Mouse (Mus musculus): ENCODE results near the gene Dmac2. TPM values are rescaled to one million over a fixed set of nuclear protein-coding genes. Genes with fewer than 3 reads are reported as not detected.

Gene Dmac2
- polyA plus RNA-seq, 1 experiment from 2014 or later, result 25.4 TPM

GRCm38 (mm10) chr7:25599663-25600062, 19.6 kb upstream of the Dmac2 start:
- Histone ChIP-seq H3K4me3 (ENCODE audit: low read depth, low read length) (no peak overlapping the region), H3K27ac (replicated peaks) (no peak overlapping the region), H3K36me3 (ENCODE audit: control insufficient read depth, insufficient read depth, low read length) (no peaks in the 10 kb centered on the region), H3K4me1 (replicated peaks; ENCODE audit: control insufficient read depth, insufficient read depth) (no peaks in the 10 kb centered on the region), H3K4me2 (replicated peaks; ENCODE audit: low read depth) (no peak overlapping the region), H3K9ac (ENCODE audit: low read length) (no peak overlapping the region), H3K27me3 (ENCODE audit: control insufficient read depth, insufficient read depth, low read length) (no peaks in the 10 kb centered on the region), H3K9me3 (ENCODE audit: control insufficient read depth, low read length) (no peaks in the 10 kb centered on the region)
- peak; percentile 77 for DNase-seq (ENCODE audit: low spot score)
- ATAC-seq (ENCODE audit: low FRiP score, low TSS enrichment), result peak; percentile 35; the same call in 1 of the 2 replicates
- TF ChIP-seq EP300 (optimal IDR thresholded peaks at IDR 0.05), result no peak
- peak; percentile 90 for TF ChIP-seq CTCF (IDR thresholded peaks at IDR 0.05; ENCODE audit: low read depth)
- WGBS, result 10% methylated on average over 10 of the region's 10 CpGs

- H3K4me3 ChIP-seq (ENCODE audit: low read depth, low read length), result no peak overlapping the region
- H3K27me3 ChIP-seq (ENCODE audit: control insufficient read depth, insufficient read depth, low read length), result no peaks in the 10 kb centered on the region
- DNase-seq (ENCODE audit: low spot score) (no peak), ATAC-seq (ENCODE audit: low FRiP score, low TSS enrichment) (no peak)
- H3K27ac ChIP-seq (replicated peaks), result no peak overlapping the region
- H3K4me1 ChIP-seq (replicated peaks; ENCODE audit: control insufficient read depth, insufficient read depth), result no peaks in the 10 kb centered on the region
- TF ChIP-seq CTCF (IDR thresholded peaks at IDR 0.05; ENCODE audit: low read depth) (no peak), EP300 (optimal IDR thresholded peaks at IDR 0.05) (no peak)
- WGBS, result 85% methylated on average over 11 of the region's 11 CpGs
- H3K36me3 ChIP-seq (ENCODE audit: control insufficient read depth, insufficient read depth, low read length), result no peaks in the 10 kb centered on the region
- no peaks in the 10 kb centered on the region for H3K9me3 ChIP-seq (ENCODE audit: control insufficient read depth, low read length)
- H3K4me2 ChIP-seq (replicated peaks; ENCODE audit: low read depth), result no peak overlapping the region
- H3K9ac ChIP-seq (ENCODE audit: low read length), result no peak overlapping the region
Measured at GRCm38 (mm10) chr7:25600666-25601065, 18.5 kb upstream of the Dmac2 start.

GRCm38 (mm10) chr7:25601346-25601745, 17.9 kb upstream of the Dmac2 start:
- ATAC-seq (ENCODE audit: low FRiP score, low TSS enrichment) (no peak), DNase-seq (ENCODE audit: low spot score) (no peak)
- TF ChIP-seq CTCF (IDR thresholded peaks at IDR 0.05; ENCODE audit: low read depth), result no peak
- no peak for TF ChIP-seq EP300 (optimal IDR thresholded peaks at IDR 0.05)
- no peaks in the 10 kb centered on the region for H3K36me3 ChIP-seq (ENCODE audit: control insufficient read depth, insufficient read depth, low read length)
- no peak overlapping the region for H3K4me2 ChIP-seq (replicated peaks; ENCODE audit: low read depth)
- no peak overlapping the region for H3K27ac ChIP-seq (replicated peaks)
- H3K9me3 ChIP-seq (ENCODE audit: control insufficient read depth, low read length), result no peaks in the 10 kb centered on the region
- H3K27me3 ChIP-seq (ENCODE audit: control insufficient read depth, insufficient read depth, low read length), result no peaks in the 10 kb centered on the region
- H3K4me1 ChIP-seq (replicated peaks; ENCODE audit: control insufficient read depth, insufficient read depth), result no peaks in the 10 kb centered on the region
- WGBS, result 90% methylated on average over 16 of the region's 16 CpGs
- no peak overlapping the region for H3K4me3 ChIP-seq (ENCODE audit: low read depth, low read length)
- H3K9ac ChIP-seq (ENCODE audit: low read length), result no peak overlapping the region

- H3K4me3 ChIP-seq (ENCODE audit: low read depth, low read length), result no peak overlapping the region
- H3K9ac ChIP-seq (ENCODE audit: low read length), result no peak overlapping the region
- no peaks in the 10 kb centered on the region for H3K9me3 ChIP-seq (ENCODE audit: control insufficient read depth, low read length)
- DNase-seq (ENCODE audit: low spot score) (no peak), ATAC-seq (ENCODE audit: low FRiP score, low TSS enrichment) (no peak)
- no peaks in the 10 kb centered on the region for H3K36me3 ChIP-seq (ENCODE audit: control insufficient read depth, insufficient read depth, low read length)
- 76% methylated on average over 4 of the region's 4 CpGs for WGBS
- H3K27me3 ChIP-seq (ENCODE audit: control insufficient read depth, insufficient read depth, low read length), result no peaks in the 10 kb centered on the region
- no peak for TF ChIP-seq CTCF (IDR thresholded peaks at IDR 0.05; ENCODE audit: low read depth)
- no peak for TF ChIP-seq EP300 (optimal IDR thresholded peaks at IDR 0.05)
- H3K27ac ChIP-seq (replicated peaks), result no peak overlapping the region
- no peak overlapping the region for H3K4me2 ChIP-seq (replicated peaks; ENCODE audit: low read depth)
- H3K4me1 ChIP-seq (replicated peaks; ENCODE audit: control insufficient read depth, insufficient read depth), result no peaks in the 10 kb centered on the region
Measured at GRCm38 (mm10) chr7:25606625-25607063, 12.6 kb upstream of the Dmac2 start.

GRCm38 (mm10) chr7:25607196-25607595, 12.0 kb upstream of the Dmac2 start:
- Histone ChIP-seq H3K27me3 (ENCODE audit: control insufficient read depth, insufficient read depth, low read length) (no peaks in the 10 kb centered on the region), H3K4me2 (replicated peaks; ENCODE audit: low read depth) (no peak overlapping the region), H3K36me3 (ENCODE audit: control insufficient read depth, insufficient read depth, low read length) (no peaks in the 10 kb centered on the region), H3K4me1 (replicated peaks; ENCODE audit: control insufficient read depth, insufficient read depth) (no peaks in the 10 kb centered on the region), H3K9me3 (ENCODE audit: control insufficient read depth, low read length) (no peaks in the 10 kb centered on the region), H3K27ac (replicated peaks) (no peak overlapping the region), H3K9ac (ENCODE audit: low read length) (no peak overlapping the region), H3K4me3 (ENCODE audit: low read depth, low read length) (no peak overlapping the region)
- 74% methylated on average over 2 of the region's 2 CpGs for WGBS
- DNase-seq (ENCODE audit: low spot score) (no peak), ATAC-seq (ENCODE audit: low FRiP score, low TSS enrichment) (no peak)
- TF ChIP-seq CTCF (IDR thresholded peaks at IDR 0.05; ENCODE audit: low read depth) (no peak), EP300 (optimal IDR thresholded peaks at IDR 0.05) (no peak)

- no peaks in the 10 kb centered on the region for H3K4me1 ChIP-seq (replicated peaks; ENCODE audit: control insufficient read depth, insufficient read depth)
- TF ChIP-seq CTCF (IDR thresholded peaks at IDR 0.05; ENCODE audit: low read depth) (no peak), EP300 (optimal IDR thresholded peaks at IDR 0.05) (no peak)
- DNase-seq (ENCODE audit: low spot score) (no peak), ATAC-seq (ENCODE audit: low FRiP score, low TSS enrichment) (no peak)
- no peak overlapping the region for H3K9ac ChIP-seq (ENCODE audit: low read length)
- WGBS, result 48% methylated on average over 6 of the region's 6 CpGs
- H3K9me3 ChIP-seq (ENCODE audit: control insufficient read depth, low read length), result no peaks in the 10 kb centered on the region
- H3K4me3 ChIP-seq (ENCODE audit: low read depth, low read length), result no peak overlapping the region
- no peaks in the 10 kb centered on the region for H3K27me3 ChIP-seq (ENCODE audit: control insufficient read depth, insufficient read depth, low read length)
- no peak overlapping the region for H3K27ac ChIP-seq (replicated peaks)
- H3K4me2 ChIP-seq (replicated peaks; ENCODE audit: low read depth), result no peak overlapping the region
- H3K36me3 ChIP-seq (ENCODE audit: control insufficient read depth, insufficient read depth, low read length), result no peaks in the 10 kb centered on the region
Measured at GRCm38 (mm10) chr7:25610056-25610455, 9.2 kb upstream of the Dmac2 start.
